Mouse (Mus musculus): Measurements from ENCODE around the gene Gm12169.

DNA sequence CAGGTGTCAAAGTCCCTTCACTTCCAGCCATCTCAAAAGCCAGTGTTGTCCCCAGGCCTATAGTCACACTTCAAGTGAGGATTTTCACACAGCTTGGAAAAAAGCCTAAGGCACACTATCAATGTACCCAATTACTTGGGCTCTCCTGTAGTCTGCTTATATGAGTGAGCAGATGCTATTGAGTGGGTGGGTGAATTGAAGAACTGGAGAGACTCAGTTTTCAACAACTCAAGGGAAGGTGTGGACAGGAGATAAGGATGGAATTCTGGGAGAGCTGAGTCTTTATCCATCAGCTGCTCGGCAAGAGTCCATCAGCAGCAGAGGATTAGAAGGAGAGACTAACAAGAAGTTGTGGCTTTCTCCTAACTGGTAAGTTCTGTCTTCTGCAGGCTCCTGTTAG lies 47.3 kb downstream of the Gm12169 start, which contains the start of gene BC053393:
- no peak for TF ChIP-seq CTCF (IDR thresholded peaks at IDR 0.05)
- no peak for TF ChIP-seq POLR2A (IDR thresholded peaks at IDR 0.05; ENCODE audit: insufficient read depth, low read depth, low read length)
